Comparison of ENCODE assay signal across 14 mouse cellular contexts in genomic region chrX:111671685-111672084, GRCm38 (mm10).
"Had no signal": no experiment of that assay in that cellular context is flagged by ENCODE, and none has a peak within 500 bp of the region (broad histone marks: within the 10 kb centered on the region; RNA-seq: fewer than 3 reads in every experiment).

No protein-coding gene starts in this region.

- H3K9me3 ChIP-seq: limb, embryonic 12.5 days; limb, embryonic 15.5 days; liver, embryonic 13.5 days; megakaryocyte, embryonic 14.5 days had no signal

- H3K9ac ChIP-seq: limb, embryonic 12.5 days; limb, embryonic 15.5 days; liver, embryonic 13.5 days had no signal

- H3K36me3 ChIP-seq: limb, embryonic 12.5 days; limb, embryonic 15.5 days; liver, embryonic 13.5 days had no signal

- H3K27me3 ChIP-seq: limb, embryonic 12.5 days; limb, embryonic 15.5 days; liver, embryonic 13.5 days; megakaryocyte, embryonic 14.5 days had no signal

- H3K27ac ChIP-seq: limb, embryonic 12.5 days; limb, embryonic 15.5 days; liver, embryonic 13.5 days had no signal

- DNase-seq: kidney, adult 9 months; kidney, postnatal 14 days; kidney, postnatal 4 days; left cerebral cortex, postnatal 4 days; liver, embryonic 13.5 days; lung, adult 2 months; lung, postnatal 10 days; lung, postnatal 36 days; thymus, adult 18-20 months; thymus, postnatal 36 days had no signal

- H3K4me2 ChIP-seq: limb, embryonic 12.5 days; limb, embryonic 15.5 days; liver, embryonic 13.5 days; midbrain, embryonic 11.5 days had no signal

- H3K4me1 ChIP-seq: limb, embryonic 12.5 days; limb, embryonic 15.5 days; liver, embryonic 13.5 days; megakaryocyte, embryonic 14.5 days had no signal

- H3K4me3 ChIP-seq: limb, embryonic 12.5 days; limb, embryonic 15.5 days; liver, embryonic 13.5 days; megakaryocyte, embryonic 14.5 days had no signal
